Mouse (Mus musculus) adrenal gland, postnatal 0 days (tissue): ENCODE data around the gene Gm10139. TPM values are rescaled to one million over a fixed set of nuclear protein-coding genes. Genes with fewer than 3 reads are reported as not detected.

ENCODE experiments used
- polyA plus RNA-seq: library from polyadenylated mRNA; unstranded; fragments of >200 nt; fragmentation: Nextera tagmentation; extraction: Ambion mirVana; gene quantifications from 2 replicates; pipeline ENCODE4 v1.2.1, GENCODE M21; 2015

Gene Gm10139
- not detected in 2 replicates for polyA plus RNA-seq

DNA sequence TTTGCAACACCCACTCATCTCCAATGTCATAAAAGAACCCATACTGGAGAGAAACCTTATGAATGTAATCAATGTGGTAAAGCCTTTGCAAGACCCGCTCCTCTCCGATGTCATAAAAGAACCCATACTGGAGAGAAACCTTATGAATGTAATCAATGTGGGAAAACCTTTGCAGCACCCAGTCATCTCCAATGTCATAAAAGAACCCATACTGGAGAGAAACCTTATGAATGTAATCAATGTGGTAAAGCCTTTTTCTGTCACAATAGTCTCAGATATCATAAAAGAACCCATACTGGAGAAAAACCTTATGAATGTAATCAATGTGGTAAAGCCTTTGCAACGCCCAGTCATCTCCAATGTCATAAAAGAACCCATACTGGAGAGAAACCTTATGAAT, at the start of gene Gm10139:
TSS of gene Gm10139 (plus strand) at position 301 of the 400 bp plus-strand sequence.

Other genes with a start within 250 kb of the Gm10139 start
- 4.2 and 6.1 TPM in 2 replicates for gene Zfp369, start 233.9 kb upstream of the Gm10139 start, polyA plus RNA-seq